Mouse (Mus musculus): ENCODE data around the gene Slc25a45. TPM values are rescaled to one million over a fixed set of nuclear protein-coding genes. Genes with fewer than 3 reads are reported as not detected.

The Slc25a45 gene
- polyA plus RNA-seq (2014; fragmentation: Illumina TruSeq; extraction: RNeasy Lipid Tissue Mini Kit (QIAGEN cat#74804); ENCODE audit: insufficient read depth, low read depth, low replicate concordance), result 10.0 TPM

DNA sequence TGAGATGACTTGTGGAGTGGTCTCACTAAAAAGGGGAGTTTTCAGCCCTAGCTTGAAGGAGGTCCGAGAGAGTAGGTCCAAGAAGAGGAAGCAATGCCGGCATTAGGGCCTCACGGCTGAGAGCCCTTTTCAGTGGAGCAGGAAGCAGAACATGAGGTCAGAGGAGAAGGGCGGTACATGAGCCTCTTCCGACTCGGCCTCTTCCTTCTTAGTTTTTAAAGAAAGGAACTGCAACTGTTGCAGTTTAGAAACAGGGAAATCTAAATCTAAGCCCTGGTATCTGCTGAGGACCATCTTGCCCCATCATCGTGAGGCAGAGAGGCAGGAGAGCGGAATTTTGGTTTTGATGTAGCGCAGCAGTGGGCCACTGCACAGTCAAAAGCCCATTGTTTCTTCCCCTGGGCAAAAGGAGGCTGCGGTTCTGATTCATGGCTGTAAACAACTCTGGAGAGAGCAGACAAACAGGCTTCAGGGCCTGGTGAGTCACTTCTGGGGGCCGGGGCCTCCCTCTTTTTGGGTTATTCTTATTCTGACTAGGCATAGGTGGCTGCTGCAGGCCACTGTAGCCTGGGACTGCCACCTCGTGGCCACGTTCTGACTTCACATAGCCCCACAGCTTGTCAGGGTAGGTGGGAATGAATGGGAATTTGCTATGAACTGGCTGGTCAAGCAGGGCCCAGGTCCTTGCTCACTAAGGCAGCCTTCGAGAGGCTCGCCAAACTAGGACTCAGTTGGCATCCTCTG is at the start of gene Slc25a45:
TSS of gene Slc25a45 (plus strand) at position 191 of the 744 bp plus-strand sequence.

DNA sequence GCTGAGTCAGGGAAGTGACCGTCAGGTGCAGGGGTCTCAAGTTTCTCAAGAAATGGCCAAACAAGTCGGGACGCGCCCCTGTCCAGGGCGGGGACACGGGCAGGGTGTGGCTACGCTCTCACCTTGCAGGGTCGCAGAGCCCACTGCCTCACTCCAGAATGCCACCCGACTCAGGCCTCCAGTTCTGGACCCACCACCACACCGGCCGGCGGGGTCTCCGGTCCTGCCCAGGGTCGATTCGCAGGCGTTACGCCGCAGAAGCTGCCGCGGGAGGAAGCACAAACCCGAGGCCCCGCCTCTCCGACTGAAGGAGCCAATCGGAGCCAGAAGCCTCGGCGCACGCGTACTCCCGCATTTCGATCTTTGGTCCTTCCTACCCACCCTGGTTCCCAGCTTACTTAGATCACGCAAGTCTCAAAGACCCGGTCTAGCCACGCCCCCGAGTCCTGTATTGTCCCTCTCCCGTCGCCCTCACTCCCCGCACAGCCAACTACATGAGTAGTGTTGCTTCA is 2.6 kb upstream of the Slc25a45 start, which contains the start of gene Frmd8:
TSS of gene Frmd8 (minus strand) at position 306 of the 512 bp plus-strand sequence.

DNA sequence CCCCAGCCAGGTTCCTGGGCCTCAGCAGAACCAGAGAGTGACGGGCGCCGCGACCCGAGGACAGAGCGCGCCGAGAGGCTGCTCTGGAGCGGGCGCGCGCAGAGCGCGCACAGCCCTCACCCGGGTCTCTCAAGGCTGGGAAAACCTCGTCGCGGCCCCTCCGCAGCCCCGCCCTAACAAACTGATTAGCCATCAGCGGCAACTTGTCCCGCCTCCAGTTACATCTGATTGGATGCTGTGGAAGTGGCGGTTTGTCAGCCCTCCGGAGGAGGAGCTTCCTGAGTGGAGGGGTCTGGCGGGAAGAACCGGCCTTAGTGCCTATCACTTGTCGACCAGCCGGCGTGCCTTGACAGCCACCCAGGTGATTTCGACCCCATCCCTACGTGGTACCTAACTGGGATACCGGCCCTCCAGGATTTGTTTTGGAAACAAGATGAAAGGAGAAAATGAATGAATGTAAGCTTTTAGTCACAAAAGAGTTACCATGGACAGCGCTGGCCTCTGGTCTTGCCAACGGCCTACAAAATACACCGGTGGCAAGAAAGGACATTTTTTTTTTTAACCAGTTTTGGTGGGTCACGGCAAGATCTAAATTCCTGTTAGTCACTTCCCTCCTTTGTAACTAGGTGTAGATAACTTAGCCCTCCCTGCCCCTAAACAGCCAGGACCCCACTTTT is 16.5 kb downstream of the Slc25a45 start, which contains the start of gene Tigd3:
TSS of gene Tigd3 (minus strand) at position 148 of the 677 bp plus-strand sequence.

DNA sequence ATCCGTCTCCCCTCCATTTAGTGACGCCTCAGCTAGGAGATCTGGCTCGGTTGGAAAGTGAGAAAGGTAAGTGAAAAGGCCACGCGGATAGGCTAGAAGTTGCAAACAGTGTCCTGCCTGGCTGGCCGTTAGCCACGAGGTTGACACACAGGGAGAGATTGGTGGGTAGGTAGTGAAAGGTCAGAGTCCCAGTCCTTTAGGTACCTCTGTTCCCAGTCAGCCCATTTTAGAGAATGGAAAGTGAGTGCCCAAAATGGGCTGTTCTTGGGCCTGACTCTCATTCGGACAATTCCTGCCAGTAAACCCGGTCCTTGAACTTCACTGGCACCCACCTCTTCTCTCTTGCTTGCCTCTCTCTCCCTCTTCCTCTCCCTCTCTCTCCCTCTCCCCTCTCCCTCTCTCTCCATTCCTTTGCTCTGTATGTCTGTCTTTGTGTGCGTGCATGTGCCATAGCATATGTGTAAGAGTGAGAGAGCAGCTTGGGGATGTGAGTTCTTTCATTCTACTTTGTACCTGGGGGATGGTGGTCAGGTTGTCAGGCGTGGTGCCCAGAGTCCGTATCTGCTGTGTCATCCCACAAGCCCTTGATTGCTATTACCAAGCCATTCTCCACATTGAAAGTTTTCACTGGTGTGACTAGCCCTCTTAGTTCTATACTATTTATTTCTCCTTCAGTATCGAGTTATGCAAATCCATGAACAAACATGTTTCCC is 35.6 kb downstream of the Slc25a45 start, which contains the start of gene Dpf2:
TSS of gene Dpf2 (minus strand) at position 4 of the 713 bp plus-strand sequence.

DNA sequence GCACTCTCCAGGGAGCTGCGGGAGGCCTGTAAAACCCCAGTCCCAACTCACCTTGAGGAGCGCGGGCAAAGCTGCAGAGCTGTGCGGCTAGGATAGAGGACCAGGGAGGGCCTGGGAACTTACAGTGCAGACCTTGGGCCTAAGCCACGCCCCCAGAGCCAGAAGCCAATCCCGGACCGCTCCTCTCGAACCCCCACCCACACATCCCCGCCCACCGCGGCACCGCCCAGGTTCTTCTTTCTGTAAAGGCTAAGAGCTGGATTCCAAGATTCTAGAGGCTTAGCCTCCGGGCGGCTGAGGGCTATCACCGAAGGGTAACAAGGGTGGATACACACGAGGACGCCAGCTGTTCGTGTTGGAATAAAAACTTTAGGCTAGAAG is 47.1 kb downstream of the Slc25a45 start, which contains the start of gene Cdc42ep2:
TSS of gene Cdc42ep2 (minus strand) at position 104 of the 381 bp plus-strand sequence.

Other genes starting within 250 kb of the Slc25a45 start
- 49.7 TPM for gene Rela, start 240.3 kb upstream of the Slc25a45 start, polyA plus RNA-seq (2014; fragmentation: Illumina TruSeq; extraction: RNeasy Lipid Tissue Mini Kit (QIAGEN cat#74804); ENCODE audit: insufficient read depth, low read depth, low replicate concordance)
- gene Sipa1, start 214.1 kb upstream of the Slc25a45 start, polyA plus RNA-seq (2014; fragmentation: Illumina TruSeq; extraction: RNeasy Lipid Tissue Mini Kit (QIAGEN cat#74804); ENCODE audit: insufficient read depth, low read depth, low replicate concordance), result 35.8 TPM
- gene Map3k11, start 189.1 kb upstream of the Slc25a45 start, polyA plus RNA-seq (2014; fragmentation: Illumina TruSeq; extraction: RNeasy Lipid Tissue Mini Kit (QIAGEN cat#74804); ENCODE audit: insufficient read depth, low read depth, low replicate concordance), result 39.2 TPM
- gene Pcnx3, start 188.9 kb upstream of the Slc25a45 start, polyA plus RNA-seq (2014; fragmentation: Illumina TruSeq; extraction: RNeasy Lipid Tissue Mini Kit (QIAGEN cat#74804); ENCODE audit: insufficient read depth, low read depth, low replicate concordance), result 19.6 TPM
- gene Kcnk7, start 173.4 kb upstream of the Slc25a45 start, polyA plus RNA-seq (2014; fragmentation: Illumina TruSeq; extraction: RNeasy Lipid Tissue Mini Kit (QIAGEN cat#74804); ENCODE audit: insufficient read depth, low read depth, low replicate concordance), result 0.92 TPM
- 25.1 TPM for gene Ehbp1l1, start 151.5 kb upstream of the Slc25a45 start, polyA plus RNA-seq (2014; fragmentation: Illumina TruSeq; extraction: RNeasy Lipid Tissue Mini Kit (QIAGEN cat#74804); ENCODE audit: insufficient read depth, low read depth, low replicate concordance)
- 59.0 TPM for gene Fam89b, start 148.2 kb upstream of the Slc25a45 start, polyA plus RNA-seq (2014; fragmentation: Illumina TruSeq; extraction: RNeasy Lipid Tissue Mini Kit (QIAGEN cat#74804); ENCODE audit: insufficient read depth, low read depth, low replicate concordance)
- gene Ltbp3, start 136.9 kb upstream of the Slc25a45 start, polyA plus RNA-seq (2014; fragmentation: Illumina TruSeq; extraction: RNeasy Lipid Tissue Mini Kit (QIAGEN cat#74804); ENCODE audit: insufficient read depth, low read depth, low replicate concordance), result 48.4 TPM
- gene Scyl1, start 106.4 kb upstream of the Slc25a45 start, polyA plus RNA-seq (2014; fragmentation: Illumina TruSeq; extraction: RNeasy Lipid Tissue Mini Kit (QIAGEN cat#74804); ENCODE audit: insufficient read depth, low read depth, low replicate concordance), result 45.0 TPM
- gene Frmd8, start 2.5 kb upstream of the Slc25a45 start, polyA plus RNA-seq (2014; fragmentation: Illumina TruSeq; extraction: RNeasy Lipid Tissue Mini Kit (QIAGEN cat#74804); ENCODE audit: insufficient read depth, low read depth, low replicate concordance), result 15.0 TPM
- gene Tigd3, start 16.3 kb downstream of the Slc25a45 start, polyA plus RNA-seq (2014; fragmentation: Illumina TruSeq; extraction: RNeasy Lipid Tissue Mini Kit (QIAGEN cat#74804); ENCODE audit: insufficient read depth, low read depth, low replicate concordance), result 0.60 TPM
- 39.4 TPM for gene Dpf2, start 35.2 kb downstream of the Slc25a45 start, polyA plus RNA-seq (2014; fragmentation: Illumina TruSeq; extraction: RNeasy Lipid Tissue Mini Kit (QIAGEN cat#74804); ENCODE audit: insufficient read depth, low read depth, low replicate concordance)
- 15.7 TPM for gene Cdc42ep2, start 47.0 kb downstream of the Slc25a45 start, polyA plus RNA-seq (2014; fragmentation: Illumina TruSeq; extraction: RNeasy Lipid Tissue Mini Kit (QIAGEN cat#74804); ENCODE audit: insufficient read depth, low read depth, low replicate concordance)
- gene Pola2, start 86.4 kb downstream of the Slc25a45 start, polyA plus RNA-seq (2014; fragmentation: Illumina TruSeq; extraction: RNeasy Lipid Tissue Mini Kit (QIAGEN cat#74804); ENCODE audit: insufficient read depth, low read depth, low replicate concordance), result 10.7 TPM
- gene Slc22a20, start 108.3 kb downstream of the Slc25a45 start, polyA plus RNA-seq (2014; fragmentation: Illumina TruSeq; extraction: RNeasy Lipid Tissue Mini Kit (QIAGEN cat#74804); ENCODE audit: insufficient read depth, low read depth, low replicate concordance), result not detected
- gene Capn1, start 138.1 kb downstream of the Slc25a45 start, polyA plus RNA-seq (2014; fragmentation: Illumina TruSeq; extraction: RNeasy Lipid Tissue Mini Kit (QIAGEN cat#74804); ENCODE audit: insufficient read depth, low read depth, low replicate concordance), result 30.1 TPM
- 23.8 TPM for gene Syvn1, start 168.8 kb downstream of the Slc25a45 start, polyA plus RNA-seq (2014; fragmentation: Illumina TruSeq; extraction: RNeasy Lipid Tissue Mini Kit (QIAGEN cat#74804); ENCODE audit: insufficient read depth, low read depth, low replicate concordance)
- gene Mrpl49, start 180.0 kb downstream of the Slc25a45 start, polyA plus RNA-seq (2014; fragmentation: Illumina TruSeq; extraction: RNeasy Lipid Tissue Mini Kit (QIAGEN cat#74804); ENCODE audit: insufficient read depth, low read depth, low replicate concordance), result 25.9 TPM
- gene Fau, start 180.0 kb downstream of the Slc25a45 start, polyA plus RNA-seq (2014; fragmentation: Illumina TruSeq; extraction: RNeasy Lipid Tissue Mini Kit (QIAGEN cat#74804); ENCODE audit: insufficient read depth, low read depth, low replicate concordance), result 2,086 TPM
- 21.2 TPM for gene Znhit2, start 183.4 kb downstream of the Slc25a45 start, polyA plus RNA-seq (2014; fragmentation: Illumina TruSeq; extraction: RNeasy Lipid Tissue Mini Kit (QIAGEN cat#74804); ENCODE audit: insufficient read depth, low read depth, low replicate concordance)
- 10.4 TPM for gene Tm7sf2, start 190.6 kb downstream of the Slc25a45 start, polyA plus RNA-seq (2014; fragmentation: Illumina TruSeq; extraction: RNeasy Lipid Tissue Mini Kit (QIAGEN cat#74804); ENCODE audit: insufficient read depth, low read depth, low replicate concordance)
- 30.5 TPM for gene Vps51, start 199.4 kb downstream of the Slc25a45 start, polyA plus RNA-seq (2014; fragmentation: Illumina TruSeq; extraction: RNeasy Lipid Tissue Mini Kit (QIAGEN cat#74804); ENCODE audit: insufficient read depth, low read depth, low replicate concordance)
- not detected for gene Tmem262, start 202.2 kb downstream of the Slc25a45 start, polyA plus RNA-seq (2014; fragmentation: Illumina TruSeq; extraction: RNeasy Lipid Tissue Mini Kit (QIAGEN cat#74804); ENCODE audit: insufficient read depth, low read depth, low replicate concordance)
- not detected for gene Gm28374, start 204.4 kb downstream of the Slc25a45 start, polyA plus RNA-seq (2014; fragmentation: Illumina TruSeq; extraction: RNeasy Lipid Tissue Mini Kit (QIAGEN cat#74804); ENCODE audit: insufficient read depth, low read depth, low replicate concordance)
- 30.3 TPM for gene Zfpl1, start 207.1 kb downstream of the Slc25a45 start, polyA plus RNA-seq (2014; fragmentation: Illumina TruSeq; extraction: RNeasy Lipid Tissue Mini Kit (QIAGEN cat#74804); ENCODE audit: insufficient read depth, low read depth, low replicate concordance)
- 0.73 TPM for gene Cdca5, start 207.2 kb downstream of the Slc25a45 start, polyA plus RNA-seq (2014; fragmentation: Illumina TruSeq; extraction: RNeasy Lipid Tissue Mini Kit (QIAGEN cat#74804); ENCODE audit: insufficient read depth, low read depth, low replicate concordance)
- gene AC131692.1, start 216.6 kb downstream of the Slc25a45 start, polyA plus RNA-seq (2014; fragmentation: Illumina TruSeq; extraction: RNeasy Lipid Tissue Mini Kit (QIAGEN cat#74804); ENCODE audit: insufficient read depth, low read depth, low replicate concordance), result not detected
- not detected for gene Naaladl1, start 228.0 kb downstream of the Slc25a45 start, polyA plus RNA-seq (2014; fragmentation: Illumina TruSeq; extraction: RNeasy Lipid Tissue Mini Kit (QIAGEN cat#74804); ENCODE audit: insufficient read depth, low read depth, low replicate concordance)
- 9.6 TPM for gene Sac3d1, start 240.8 kb downstream of the Slc25a45 start, polyA plus RNA-seq (2014; fragmentation: Illumina TruSeq; extraction: RNeasy Lipid Tissue Mini Kit (QIAGEN cat#74804); ENCODE audit: insufficient read depth, low read depth, low replicate concordance)

Measured in lung, adult 10 weeks (tissue).